Mouse (Mus musculus) G1E (cell line): ENCODE measurements at regions not wholly inside any gene's neighbourhood (a gene's known extent, or its start where the extent isn't known, plus 50 kb on each side); places are given as distances from the start of the nearest gene placed in this dataset.
"Not testable (repeated sequence)": the region's sequence is repeated elsewhere in the genome, so short reads cannot be mapped to it uniquely, and the experiment has no call there.

Source experiments
- ATAC-seq: 2 replicates; pipeline ENCODE4 v1.8.0; 2016; ENCODE audit warnings: mild to moderate bottlenecking; ENCODE audit not compliant: insufficient number of reproducible peaks, poor library complexity, low FRiP score, severe bottlenecking; ENCODE audit errors: extremely low read depth
- DNase-seq: peaks from one replicate; pipeline ENCODE4 v3.0.0; 2012; ENCODE audit warnings: low spot score
- H3K27me3 ChIP-seq: 2 replicates; pipeline ENCODE4 v1.6.1; 2012; ENCODE audit warnings: mild to moderate bottlenecking, low read length, inconsistent platforms; ENCODE audit not compliant: insufficient read depth
- H3K36me3 ChIP-seq: replicated peaks from 2 replicates; pipeline ENCODE3; 2012; ENCODE audit warnings: mild to moderate bottlenecking, inconsistent platforms
- H3K4me1 ChIP-seq: 2 replicates; pipeline ENCODE4 v1.6.1; 2012; ENCODE audit warnings: low read depth, low read length, inconsistent platforms, mixed read lengths; ENCODE audit not compliant: insufficient read depth
- H3K4me3 ChIP-seq: 2 replicates; pipeline ENCODE4 v1.5.1; 2012; ENCODE audit warnings: low read depth, mild to moderate bottlenecking, inconsistent platforms, low read length, moderate library complexity, mixed read lengths
- H3K9me3 ChIP-seq: replicated peaks from 2 replicates; pipeline ENCODE4 v1.6.1; 2012; ENCODE audit warnings: inconsistent platforms
- CTCF ChIP-seq: IDR thresholded peaks from 2 replicates; pipeline ENCODE4 v1.5.1; 2012; ENCODE audit warnings: low read depth, low read length, inconsistent platforms, mixed read lengths
- GATA1 ChIP-seq: IDR thresholded peaks from 2 replicates; pipeline ENCODE4 v1.6.1; 2012; ENCODE audit warnings: borderline replicate concordance, low read length, inconsistent platforms, mixed read lengths
- GATA2 ChIP-seq: IDR thresholded peaks from 2 replicates; pipeline ENCODE4 v1.6.1; 2012; ENCODE audit warnings: low read depth, low read length, inconsistent platforms, borderline replicate concordance
- POLR2AphosphoS5 ChIP-seq: IDR thresholded peaks from 2 replicates; pipeline ENCODE4 v1.6.1; 2012; ENCODE audit warnings: low read depth, low read length, inconsistent platforms; ENCODE audit not compliant: insufficient replicate concordance
- TAL1 ChIP-seq: conservative IDR thresholded peaks from 2 replicates; pipeline ENCODE4 v1.6.1; 2012; ENCODE audit warnings: low read depth, low read length, inconsistent platforms, mixed read lengths

- Histone ChIP-seq H3K36me3 (no peaks in the 10 kb centered on the region), H3K27me3 (no peaks in the 10 kb centered on the region), H3K4me3 (no peak overlapping the region), H3K9me3 (no peaks in the 10 kb centered on the region), H3K4me1 (no peaks in the 10 kb centered on the region)
- DNase-seq = no peak
- TF ChIP-seq POLR2AphosphoS5 = no peak
- TF ChIP-seq GATA2 = no peak
- ATAC-seq = peak; percentile 60; the same call in 1 of the 2 replicates
Measured at GRCm38 (mm10) chrX:68486585-68486984, 191.8 kb upstream of the Fmr1 start.

- H3K9me3 ChIP-seq, DNase-seq, H3K4me3 ChIP-seq, H3K27me3 ChIP-seq, H3K36me3 ChIP-seq, H3K4me1 ChIP-seq, ATAC-seq: not testable (repeated sequence)
Measured at GRCm38 (mm10) chrX:68492052-68492451, 186.3 kb upstream of the Fmr1 start.

- H3K27me3 ChIP-seq = no peaks in the 10 kb centered on the region
- TF ChIP-seq TAL1 = no peak
- TF ChIP-seq GATA1 = no peak
- no peak for TF ChIP-seq POLR2AphosphoS5
- TF ChIP-seq GATA2 = no peak
- no peak for TF ChIP-seq CTCF
- H3K36me3 ChIP-seq = no peaks in the 10 kb centered on the region
- no peaks in the 10 kb centered on the region for H3K4me1 ChIP-seq
- H3K9me3 ChIP-seq = no peaks in the 10 kb centered on the region
- ATAC-seq = no peak
- no peak overlapping the region for H3K4me3 ChIP-seq
- DNase-seq = no peak
Measured at GRCm38 (mm10) chrX:68494398-68495143, 183.8 kb upstream of the Fmr1 start.

- Histone ChIP-seq H3K9me3 (no peaks in the 10 kb centered on the region), H3K27me3 (no peaks in the 10 kb centered on the region), H3K4me1 (no peaks in the 10 kb centered on the region), H3K4me3 (no peak overlapping the region), H3K36me3 (no peaks in the 10 kb centered on the region)
- peak; percentile 91 for ATAC-seq
- TF ChIP-seq GATA2 = no peak
- no peak for TF ChIP-seq GATA1
- no peak for TF ChIP-seq CTCF
- no peak for TF ChIP-seq POLR2AphosphoS5
- TF ChIP-seq TAL1 = no peak
- no peak for DNase-seq
Measured at GRCm38 (mm10) chrX:68495144-68495493, 183.2 kb upstream of the Fmr1 start.

GRCm38 (mm10) chrX:68495751-68496150 lies 182.6 kb upstream of the Fmr1 start:
- Histone ChIP-seq H3K9me3 (no peaks in the 10 kb centered on the region), H3K4me1 (no peaks in the 10 kb centered on the region), H3K27me3 (no peaks in the 10 kb centered on the region), H3K36me3 (no peaks in the 10 kb centered on the region), H3K4me3 (no peak overlapping the region)
- ATAC-seq = no peak
- no peak for DNase-seq
- no peak for TF ChIP-seq GATA2
- no peak for TF ChIP-seq TAL1
- TF ChIP-seq GATA1 = no peak
- no peak for TF ChIP-seq POLR2AphosphoS5
- TF ChIP-seq CTCF = no peak

- ATAC-seq (no peak), DNase-seq (no peak)
- H3K9me3 ChIP-seq = no peaks in the 10 kb centered on the region
- no peaks in the 10 kb centered on the region for H3K27me3 ChIP-seq
- TF ChIP-seq GATA2 (no peak), GATA1 (no peak), TAL1 (no peak), POLR2AphosphoS5 (no peak), CTCF (no peak)
- H3K4me1 ChIP-seq = no peaks in the 10 kb centered on the region
- H3K36me3 ChIP-seq = no peaks in the 10 kb centered on the region
- no peak overlapping the region for H3K4me3 ChIP-seq
Measured at GRCm38 (mm10) chrX:68497886-68498285, 180.5 kb upstream of the Fmr1 start.

GRCm38 (mm10) chrX:68502938-68503337 lies 175.4 kb upstream of the Fmr1 start:
- no peak overlapping the region for H3K4me3 ChIP-seq
- no peak for TF ChIP-seq TAL1
- no peak for TF ChIP-seq CTCF
- no peak for TF ChIP-seq POLR2AphosphoS5
- TF ChIP-seq GATA2 = no peak
- TF ChIP-seq GATA1 = no peak
- H3K4me1 ChIP-seq = no peaks in the 10 kb centered on the region
- no peak for DNase-seq
- no peaks in the 10 kb centered on the region for H3K36me3 ChIP-seq
- H3K27me3 ChIP-seq = no peaks in the 10 kb centered on the region
- H3K9me3 ChIP-seq = no peaks in the 10 kb centered on the region
- ATAC-seq = no peak
